Mouse (Mus musculus) embryo, embryonic 11 days (tissue): Measurements from ENCODE around the gene Olfr1286.

Experiments
- DNase-seq: peaks from one replicate; pipeline ENCODE4 v3.0.0-alpha.2; 2015

Olfr1286 gene

DNA sequence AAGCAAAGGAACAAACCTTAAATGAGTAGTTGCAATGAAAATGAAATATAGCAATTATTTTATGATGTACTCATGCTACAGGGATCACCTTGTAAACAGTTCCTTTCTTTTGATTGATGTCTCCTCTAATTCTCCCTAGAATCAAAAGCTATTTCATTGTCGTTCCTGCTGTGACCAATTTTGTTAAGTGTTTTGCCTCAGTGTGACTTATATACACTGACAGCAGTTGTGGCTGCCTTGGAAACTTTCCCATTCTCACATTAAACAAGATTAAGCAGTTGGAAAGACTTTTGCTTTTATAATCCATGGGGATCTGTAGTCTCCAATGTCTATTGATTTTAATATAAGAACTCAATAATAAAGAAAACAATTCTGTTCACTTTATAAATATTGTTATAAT lies at the start of gene Olfr1286:
Gene Olfr1286, minus strand, starts transcription at position 185 of the 400 bp plus-strand sequence.
- no peak for DNase-seq

DNA sequence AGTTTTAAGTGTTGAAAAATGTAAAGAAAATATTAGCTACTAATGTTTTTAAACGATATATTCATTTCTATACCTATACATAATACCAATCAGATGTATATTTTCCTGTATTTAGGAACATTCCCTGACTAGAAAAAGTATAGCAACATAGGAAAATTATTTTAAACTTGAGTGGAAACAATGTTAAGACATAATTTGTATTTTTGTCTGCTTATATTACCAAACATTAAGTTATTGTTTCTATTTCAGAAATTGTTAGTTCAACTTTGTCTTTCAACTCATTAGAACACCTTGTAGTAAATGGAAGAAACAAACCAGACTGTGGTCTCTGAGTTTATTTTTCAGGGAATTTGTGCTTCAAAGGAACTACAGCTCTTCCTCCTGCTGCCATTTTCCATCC lies 25.9 kb upstream of the Olfr1286 start, which contains the start of gene Olfr1287:
Gene Olfr1287, plus strand, starts transcription at position 301 of the 400 bp plus-strand sequence.
- no peak for DNase-seq

DNA sequence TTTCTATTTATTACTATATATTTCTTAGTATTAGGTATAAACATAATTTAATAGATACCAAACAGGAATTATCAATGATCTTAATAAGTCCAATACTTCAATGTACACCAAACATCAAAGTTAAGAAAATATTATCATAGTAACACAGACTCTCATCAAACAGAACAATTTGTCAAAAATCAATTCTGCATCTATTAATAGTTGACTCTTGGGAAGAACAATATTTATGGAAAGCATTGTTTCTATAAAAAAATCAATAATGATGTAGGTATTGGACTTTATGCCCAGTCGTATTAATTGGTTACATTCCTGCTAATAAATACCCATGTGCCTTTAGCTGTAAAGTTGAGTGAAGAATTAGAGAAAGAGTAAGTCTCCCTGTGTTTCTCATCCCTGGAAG lies 47.7 kb downstream of the Olfr1286 start, which contains the start of gene Olfr1284:
Gene Olfr1284, plus strand, starts transcription at position 301 of the 400 bp plus-strand sequence.
- DNase-seq: no peak
